Mouse (Mus musculus): ENCODE data around the gene Dpagt1. TPM values are rescaled to one million over a fixed set of nuclear protein-coding genes. Genes with fewer than 3 reads are reported as not detected.

Dpagt1 gene
- total and polyA plus RNA-seq, 2 experiments: 8.7 to 71.7 TPM

GRCm38 (mm10) chr9:44343290-44343689 lies 17.5 kb downstream of the Dpagt1 start:
- no peaks in the 10 kb centered on the region for H3K27me3 ChIP-seq (ENCODE audit: control insufficient read depth, insufficient read depth, low read length)

GRCm38 (mm10) chr9:44343781-44344421 lies 18.1 kb downstream of the Dpagt1 start, which contains the start of gene Hmbs:
TSS of gene Hmbs (minus strand) at chr9:44344228.
- peaks cover 19% of the 10 kb centered on the region for H3K4me1 ChIP-seq (ENCODE audit: control insufficient read depth, insufficient read depth, low read length)
- H3K27me3 ChIP-seq (ENCODE audit: control insufficient read depth, insufficient read depth, low read length): no peaks in the 10 kb centered on the region
- peak within 1 kb of the TSS; percentile 86 for H3K9ac ChIP-seq (ENCODE audit: low read depth, low read length)
- peak within 1 kb of the TSS; percentile 75 for H3K4me3 ChIP-seq (ENCODE audit: insufficient read depth, low read depth, low read length)
- WGBS: under 1% methylated on average over 39 of the region's 39 CpGs
- peaks cover 3% of the 10 kb centered on the region; the same call in 1 of the 2 replicates for H3K36me3 ChIP-seq (ENCODE audit: control insufficient read depth, insufficient read depth, low read length)
- H3K79me2 ChIP-seq (ENCODE audit: control insufficient read depth, insufficient read depth, low read length): peaks cover 14% of the 10 kb centered on the region; the same call in 1 of the 2 replicates
- peak; percentile 91 for DNase-seq (ENCODE audit: extremely low read depth, low read depth, low spot score)
- TF ChIP-seq CTCF (IDR thresholded peaks at IDR 0.05; ENCODE audit: low read depth, low read length) (no peak), POLR2A (IDR thresholded peaks at IDR 0.05; ENCODE audit: extremely low read depth, insufficient read depth, low read length) (peak; percentile 56; the same call in 1 of the 2 replicates)
- H3K27ac ChIP-seq (replicated peaks; ENCODE audit: insufficient read depth, low read depth, low read length): peak within 1 kb of the TSS; percentile 95

More at GRCm38 (mm10) chr9:44343290-44343689, 17.5 kb downstream of the Dpagt1 start:
- peak overlapping the region; percentile 75 for H3K4me3 ChIP-seq (ENCODE audit: insufficient read depth, low read depth, low read length)
- H3K36me3 ChIP-seq (ENCODE audit: control insufficient read depth, insufficient read depth, low read length): peaks cover 3% of the 10 kb centered on the region; the same call in 1 of the 2 replicates
- WGBS: 2% methylated on average over 6 of the region's 6 CpGs
- TF ChIP-seq CTCF (IDR thresholded peaks at IDR 0.05; ENCODE audit: low read depth, low read length) (no peak), POLR2A (IDR thresholded peaks at IDR 0.05; ENCODE audit: extremely low read depth, insufficient read depth, low read length) (no peak)
- peak; percentile 36 for DNase-seq (ENCODE audit: extremely low read depth, low read depth, low spot score)
- H3K4me1 ChIP-seq (ENCODE audit: control insufficient read depth, insufficient read depth, low read length): peaks cover 19% of the 10 kb centered on the region
- H3K79me2 ChIP-seq (ENCODE audit: control insufficient read depth, insufficient read depth, low read length): peaks cover 14% of the 10 kb centered on the region; the same call in 1 of the 2 replicates
- H3K27ac ChIP-seq (replicated peaks; ENCODE audit: insufficient read depth, low read depth, low read length): peak overlapping the region; percentile 54
- H3K9ac ChIP-seq (ENCODE audit: low read depth, low read length): peak overlapping the region; percentile 73

- TF ChIP-seq POLR2A (IDR thresholded peaks at IDR 0.05; ENCODE audit: extremely low read depth, insufficient read depth, low read length): no peak
- TF ChIP-seq CTCF (IDR thresholded peaks at IDR 0.05; ENCODE audit: low read depth, low read length): no peak
- H3K4me3 ChIP-seq (ENCODE audit: insufficient read depth, low read depth, low read length): no peak overlapping the region
- H3K27ac ChIP-seq (replicated peaks; ENCODE audit: insufficient read depth, low read depth, low read length): no peak overlapping the region
- 90% methylated on average over 6 of the region's 6 CpGs for WGBS
- peak; percentile 21 for DNase-seq (ENCODE audit: extremely low read depth, low read depth, low spot score)
- H3K27me3 ChIP-seq (ENCODE audit: control insufficient read depth, insufficient read depth, low read length): no peaks in the 10 kb centered on the region
- H3K9ac ChIP-seq (ENCODE audit: low read depth, low read length): no peak overlapping the region
- H3K79me2 ChIP-seq (ENCODE audit: control insufficient read depth, insufficient read depth, low read length): peaks cover 14% of the 10 kb centered on the region; the same call in 1 of the 2 replicates
- H3K4me1 ChIP-seq (ENCODE audit: control insufficient read depth, insufficient read depth, low read length): peaks cover 19% of the 10 kb centered on the region
- H3K36me3 ChIP-seq (ENCODE audit: control insufficient read depth, insufficient read depth, low read length): peaks cover 11% of the 10 kb centered on the region
Observed at GRCm38 (mm10) chr9:44345570-44346433, 20.0 kb downstream of the Dpagt1 start.

- H3K36me3 ChIP-seq (ENCODE audit: control insufficient read depth, insufficient read depth, low read length): peaks cover 24% of the 10 kb centered on the region
- WGBS: 48% methylated on average over 9 of the region's 9 CpGs
Observed at GRCm38 (mm10) chr9:44347166-44347565, 21.3 kb downstream of the Dpagt1 start.

GRCm38 (mm10) chr9:44347621-44348020 lies 21.8 kb downstream of the Dpagt1 start:
- Histone ChIP-seq H3K27ac (replicated peaks; ENCODE audit: insufficient read depth, low read depth, low read length) (peak overlapping the region; percentile 75), H3K79me2 (ENCODE audit: control insufficient read depth, insufficient read depth, low read length) (peaks cover 5% of the 10 kb centered on the region; the same call in 1 of the 2 replicates), H3K4me3 (ENCODE audit: insufficient read depth, low read depth, low read length) (peak overlapping the region; percentile 21; the same call in 1 of the 2 replicates), H3K9ac (ENCODE audit: low read depth, low read length) (peak overlapping the region; percentile 39; the same call in 1 of the 2 replicates), H3K27me3 (ENCODE audit: control insufficient read depth, insufficient read depth, low read length) (no peaks in the 10 kb centered on the region), H3K36me3 (ENCODE audit: control insufficient read depth, insufficient read depth, low read length) (peaks cover 27% of the 10 kb centered on the region), H3K4me1 (ENCODE audit: control insufficient read depth, insufficient read depth, low read length) (peaks cover 15% of the 10 kb centered on the region)
- TF ChIP-seq CTCF (IDR thresholded peaks at IDR 0.05; ENCODE audit: low read depth, low read length): no peak
- TF ChIP-seq POLR2A (IDR thresholded peaks at IDR 0.05; ENCODE audit: extremely low read depth, insufficient read depth, low read length): no peak
- DNase-seq (ENCODE audit: extremely low read depth, low read depth, low spot score): no peak
- 62% methylated on average over 4 of the region's 4 CpGs for WGBS

More at GRCm38 (mm10) chr9:44347166-44347565, 21.3 kb downstream of the Dpagt1 start:
- H3K79me2 ChIP-seq (ENCODE audit: control insufficient read depth, insufficient read depth, low read length): peaks cover 10% of the 10 kb centered on the region; the same call in 1 of the 2 replicates
- no peak for TF ChIP-seq CTCF (IDR thresholded peaks at IDR 0.05; ENCODE audit: low read depth, low read length)
- TF ChIP-seq POLR2A (IDR thresholded peaks at IDR 0.05; ENCODE audit: extremely low read depth, insufficient read depth, low read length): no peak
- H3K9ac ChIP-seq (ENCODE audit: low read depth, low read length): peak overlapping the region; percentile 39; the same call in 1 of the 2 replicates
- no peaks in the 10 kb centered on the region for H3K27me3 ChIP-seq (ENCODE audit: control insufficient read depth, insufficient read depth, low read length)
- H3K4me3 ChIP-seq (ENCODE audit: insufficient read depth, low read depth, low read length): peak overlapping the region; percentile 21; the same call in 1 of the 2 replicates
- peak; percentile 93 for DNase-seq (ENCODE audit: extremely low read depth, low read depth, low spot score)
- H3K4me1 ChIP-seq (ENCODE audit: control insufficient read depth, insufficient read depth, low read length): peaks cover 19% of the 10 kb centered on the region
- H3K27ac ChIP-seq (replicated peaks; ENCODE audit: insufficient read depth, low read depth, low read length): peak overlapping the region; percentile 75

All from liver, adult 2 months (tissue).